Mouse (Mus musculus) small intestine, adult 2 months (tissue): Measurements from ENCODE around the gene Ccne1. TPM values are rescaled to one million over a fixed set of nuclear protein-coding genes. Genes with fewer than 3 reads are reported as not detected.

Experiments
- H3K27ac ChIP-seq: fragments of 200-500 bp; 2 replicates; pipeline ENCODE4 v1.5.1; 2012; ENCODE audit warnings: low read depth, low read length, control low read depth, inconsistent platforms; ENCODE audit not compliant: insufficient read depth
- H3K27me3 ChIP-seq: fragments of 200-500 bp; 2 replicates; pipeline ENCODE4 v1.6.1; 2012; ENCODE audit warnings: mild to moderate bottlenecking, moderate library complexity, low read length, inconsistent platforms; ENCODE audit not compliant: control insufficient read depth, insufficient read depth
- H3K36me3 ChIP-seq: fragments of 200-500 bp; 2 replicates; pipeline ENCODE4 v1.6.1; 2012; ENCODE audit warnings: mild to moderate bottlenecking, low read length, control low read depth, inconsistent platforms; ENCODE audit not compliant: control insufficient read depth, insufficient read depth
- H3K4me1 ChIP-seq: fragments of 200-500 bp; 2 replicates; pipeline ENCODE4 v1.6.1; 2012; ENCODE audit warnings: low read length, inconsistent platforms, mixed read lengths; ENCODE audit not compliant: control insufficient read depth, insufficient read depth, insufficient read length
- H3K4me3 ChIP-seq: fragments of 200-500 bp; 2 replicates; pipeline ENCODE4 v1.5.1; 2012; ENCODE audit warnings: low read depth, mild to moderate bottlenecking, control low read depth, inconsistent platforms, low read length, moderate library complexity
- CTCF ChIP-seq: fragments of 200-500 bp; IDR thresholded peaks from 2 replicates; pipeline ENCODE4 v1.5.1; 2012; ENCODE audit warnings: low read depth, mild to moderate bottlenecking, control low read depth, inconsistent platforms, low read length, moderate library complexity, mixed read lengths; ENCODE audit not compliant: insufficient replicate concordance, insufficient read length; ENCODE audit errors: extremely low read depth
- POLR2A ChIP-seq: fragments of 200-500 bp; IDR thresholded peaks from 2 replicates; pipeline ENCODE4 v1.6.1; 2012; ENCODE audit warnings: low read depth, mild to moderate bottlenecking, control low read depth, inconsistent platforms, low read length, moderate library complexity
- WGBS: fragments of 180-500 bp; shearing (Covaris S2); methylation state at CpG from one replicate; pipeline ENCODE4 v1.1.7; 2018; 5-methylcytosine and 5-hydroxymethylcytosine counted together
- polyA plus RNA-seq: library from polyadenylated mRNA; depleted of rRNA; stranded (reverse); fragments of >200 nt; gene quantifications from 2 replicates; pipeline ENCODE4 v1.2.3, GENCODE M21; 2012; rRNA removed

Ccne1 gene
- polyA plus RNA-seq, 1 experiment: 5.0 TPM

GRCm38 (mm10) chr7:38054246-38054645 lies 53.1 kb downstream of the Ccne1 start:
- TF ChIP-seq CTCF (no peak), POLR2A (no peak)
- no peaks in the 10 kb centered on the region for H3K36me3 ChIP-seq
- 78% methylated on average over 9 of the region's 9 CpGs for WGBS
- H3K27ac ChIP-seq: no peak overlapping the region
- H3K4me3 ChIP-seq: no peak overlapping the region
- no peaks in the 10 kb centered on the region for H3K4me1 ChIP-seq
- H3K27me3 ChIP-seq: no peaks in the 10 kb centered on the region

Other genes starting within 250 kb of the Ccne1 start
- 1.9 and 3.8 TPM in 2 replicates for gene Uri1, start 84.0 kb downstream of the Ccne1 start, polyA plus RNA-seq
- 8.8 and 27.4 TPM in 2 replicates for gene 1600014C10Rik, start 75.7 kb upstream of the Ccne1 start, polyA plus RNA-seq
- gene Plekhf1, start 120.5 kb upstream of the Ccne1 start, polyA plus RNA-seq: 5.4 and 12.8 TPM in 2 replicates
- gene Pop4, start 163.9 kb upstream of the Ccne1 start, polyA plus RNA-seq: 3.3 and 3.7 TPM in 2 replicates